ENCODE assay signal across 8 mouse cellular contexts in the genomic region with DNA sequence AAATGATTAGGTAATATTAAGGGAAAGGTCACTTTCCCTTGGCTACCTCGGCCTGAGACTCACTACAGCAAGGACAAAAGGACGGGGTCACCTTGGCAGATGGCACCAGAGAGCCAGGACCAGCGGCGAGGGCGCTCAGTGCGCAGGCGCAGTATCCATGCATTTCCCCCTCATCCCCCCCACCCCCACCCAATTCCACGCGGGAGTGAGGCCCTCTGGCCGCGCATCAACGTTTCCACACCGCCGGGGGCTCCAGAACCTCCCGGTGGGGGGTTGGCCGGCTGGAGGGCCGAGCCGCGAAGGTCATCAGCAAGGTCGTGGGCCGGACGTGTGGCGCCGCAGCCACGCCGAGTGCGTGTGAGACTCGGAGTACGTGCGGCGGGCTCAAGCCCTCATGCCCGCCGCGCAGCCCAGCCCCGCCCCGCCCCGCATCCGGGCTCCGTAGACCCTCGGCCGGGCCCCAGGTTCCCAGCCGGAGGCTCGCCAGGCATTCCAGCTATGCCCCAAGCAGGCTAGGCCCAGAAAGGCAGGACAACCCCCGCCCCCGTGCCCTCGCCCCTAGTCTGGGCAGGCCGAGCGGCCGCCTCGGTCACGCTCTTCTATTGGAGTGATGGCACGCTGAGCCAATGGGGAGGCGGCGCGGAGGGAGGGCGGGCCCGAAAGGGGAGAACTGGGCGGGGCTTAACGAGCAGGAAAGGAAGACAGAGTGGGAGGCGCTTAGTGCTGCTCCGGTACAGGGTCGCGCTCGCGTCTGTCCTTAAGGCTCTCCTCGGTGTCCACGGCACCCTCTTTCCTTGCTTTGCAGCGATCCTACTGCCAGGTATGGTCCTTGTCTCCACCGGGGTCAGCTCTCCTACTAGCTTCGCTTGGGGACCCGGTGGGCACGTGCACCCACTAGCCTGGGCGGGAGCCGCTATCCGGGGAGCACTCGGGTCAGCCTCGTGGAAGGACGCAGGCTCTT. TPM values are rescaled to one million over a fixed set of nuclear protein-coding genes. Genes with fewer than 3 reads are reported as not detected.
DNase-seq lines count a peak whose midpoint lies in the region; ATAC-seq and TF ChIP-seq lines count a peak whose summit lies in the region.

TSS of gene Eno1 (plus strand) at position 201 of the 961 bp plus-strand sequence.

- peak; percentile 98 for DNase-seq in ES-E14 (ENCODE audit: low read depth, low spot score)
- peak; percentile 93 for DNase-seq in cerebellum, adult 11-12 months
- peak; percentile 97 to 99 for DNase-seq in heart, postnatal 36 days
- DNase-seq in layer of hippocampus, adult 2 months (ENCODE audit: low spot score in 2 of 2): peak; percentile 92 to 97
- DNase-seq in lung, embryonic 14.5 days: peak; percentile 98
- peak; percentile 95 for DNase-seq in thymus, postnatal 0 days (ENCODE audit: low spot score)

- H3K27ac ChIP-seq in ES-E14 (ENCODE audit: insufficient read depth, low read depth, low read length, poor library complexity, severe bottlenecking): peak within 1 kb of the TSS; percentile 97
- peak within 1 kb of the TSS; percentile 99 for H3K27ac ChIP-seq in forebrain, embryonic 16.5 days (ENCODE audit: low read length)
- peak within 1 kb of the TSS; percentile 99 for H3K27ac ChIP-seq in layer of hippocampus, adult 2 months
- H3K27ac ChIP-seq in lung, embryonic 14.5 days (ENCODE audit: low read depth): peak within 1 kb of the TSS; percentile 99
- H3K27ac ChIP-seq in olfactory bulb, adult 2 months (ENCODE audit: insufficient read depth, low read depth, low read length): peak within 1 kb of the TSS; percentile 93

- peak; percentile 19; the same call in 1 of the 2 replicates for TF ChIP-seq CTCF in layer of hippocampus, adult 2 months (conservative IDR thresholded peaks at IDR 0.05)
- peak; percentile 29; the same call in 1 of the 2 replicates for TF ChIP-seq CTCF in lung, embryonic 14.5 days (IDR thresholded peaks at IDR 0.05; ENCODE audit: low read depth)
- TF ChIP-seq CTCF in olfactory bulb, adult 2 months (IDR thresholded peaks at IDR 0.05; ENCODE audit: insufficient read depth, low read depth, low read length): no peak

- no peaks in the 10 kb centered on the region for H3K9me3 ChIP-seq in ES-E14 (ENCODE audit: control insufficient read depth, insufficient read depth, low read depth, low read length)
- no peaks in the 10 kb centered on the region for H3K9me3 ChIP-seq in forebrain, embryonic 16.5 days (ENCODE audit: control insufficient read depth, low read length)
- no peaks in the 10 kb centered on the region for H3K9me3 ChIP-seq in lung, embryonic 14.5 days (ENCODE audit: low read depth, low read length)

- H3K36me3 ChIP-seq in ES-E14 (ENCODE audit: control insufficient read depth, insufficient read depth, low read length, poor library complexity, severe bottlenecking): peaks cover 41% of the 10 kb centered on the region
- H3K36me3 ChIP-seq in forebrain, embryonic 16.5 days (ENCODE audit: control insufficient read depth, insufficient read depth): peaks cover 4% of the 10 kb centered on the region
- peaks cover 29% of the 10 kb centered on the region for H3K36me3 ChIP-seq in lung, embryonic 14.5 days (ENCODE audit: insufficient read depth)

- peaks cover 7 to 16% of the 10 kb centered on the region in 2 experiments; a peak in 3 of 4 replicates for H3K4me1 ChIP-seq in ES-E14 (ENCODE audit: control insufficient read depth in 2 of 2, insufficient read depth in 2 of 2, low read length in 2 of 2, poor library complexity in 1 of 2)
- H3K4me1 ChIP-seq in forebrain, embryonic 16.5 days (replicated peaks; ENCODE audit: control insufficient read depth, insufficient read depth, low read length): peaks cover 36% of the 10 kb centered on the region
- peaks cover 8% of the 10 kb centered on the region; the same call in 1 of the 2 replicates for H3K4me1 ChIP-seq in lung, embryonic 14.5 days (ENCODE audit: insufficient read depth)
- H3K4me1 ChIP-seq in olfactory bulb, adult 2 months (ENCODE audit: control insufficient read depth, insufficient read depth, low read length): peaks cover 29% of the 10 kb centered on the region

- peak within 1 kb of the TSS; percentile 93 to 98 for H3K4me3 ChIP-seq in ES-E14 (ENCODE audit: insufficient read depth in 1 of 2, low read depth in 1 of 2, low read length in 2 of 2, poor library complexity in 1 of 2, severe bottlenecking in 1 of 2)
- H3K4me3 ChIP-seq in forebrain, embryonic 16.5 days (replicated peaks; ENCODE audit: low read length): peak within 1 kb of the TSS; percentile 71
- H3K4me3 ChIP-seq in layer of hippocampus, adult 2 months: peak within 1 kb of the TSS; percentile 88
- H3K4me3 ChIP-seq in lung, embryonic 14.5 days (ENCODE audit: low read depth, low read length): peak within 1 kb of the TSS; percentile 93
- H3K4me3 ChIP-seq in olfactory bulb, adult 2 months (ENCODE audit: insufficient read depth, low read depth, low read length): peak within 1 kb of the TSS; percentile 85

- H3K27me3 ChIP-seq in forebrain, embryonic 16.5 days (replicated peaks; ENCODE audit: control insufficient read depth, insufficient read depth, low read length): no peaks in the 10 kb centered on the region
- H3K27me3 ChIP-seq in lung, embryonic 14.5 days (ENCODE audit: insufficient read depth, low read length): no peaks in the 10 kb centered on the region

- ATAC-seq in forebrain, embryonic 16.5 days: peak; percentile 96
- peak; percentile 99 for ATAC-seq in lung, embryonic 14.5 days (ENCODE audit: insufficient read depth)

- WGBS in forebrain, embryonic 16.5 days: under 1% methylated on average over 78 of the region's 78 CpGs
- WGBS in lung, embryonic 14.5 days: under 1% methylated on average over 73 of the region's 78 CpGs
- under 1% methylated on average over 78 of the region's 78 CpGs for WGBS in olfactory bulb, adult 2 months

- intact Hi-C loops in heart, postnatal 36 days (cut with DNase I): no loop called here

- TF ChIP-seq POLR2A in olfactory bulb, adult 2 months (IDR thresholded peaks at IDR 0.05; ENCODE audit: insufficient read depth, low read depth, low read length): peak; percentile 29

- peak within 1 kb of the TSS; percentile 79 for H3K4me2 ChIP-seq in forebrain, embryonic 16.5 days (ENCODE audit: low read length)
- H3K4me2 ChIP-seq in lung, embryonic 14.5 days: peak within 1 kb of the TSS; percentile 86

- peak within 1 kb of the TSS; percentile 93 for H3K9ac ChIP-seq in ES-E14 (ENCODE audit: insufficient read depth, low read depth, low read length, poor library complexity, severe bottlenecking)
- H3K9ac ChIP-seq in forebrain, embryonic 16.5 days (replicated peaks; ENCODE audit: low read depth, low read length): peak within 1 kb of the TSS; percentile 93
- H3K9ac ChIP-seq in lung, embryonic 14.5 days: peak within 1 kb of the TSS; percentile 97

- in situ Hi-C loops in ES-E14 (cut with MboI; ENCODE audit: low sequenced_read_pairs in 2 of 2, unreplicated experiment in 2 of 2): no loop called here

TF ChIP-seq in ES-E14, 5 proteins besides CTCF, POLR2A, EP300 and RAD21:
- TF ChIP-seq CHD2 (IDR thresholded peaks at IDR 0.05; ENCODE audit: low read depth, low read length) (peak; percentile 73), ZNF384 (IDR thresholded peaks at IDR 0.05; ENCODE audit: low read depth, low read length) (no peak)

RNA-seq across cellular contexts. Expression of gene Eno1, which starts in this region (rescaled TPM):
- total RNA-seq in ES-E14 (2012; rRNA removed): 824 and 994 TPM in 2 replicates
- polyA plus RNA-seq in forebrain, embryonic 16.5 days (2015; fragmentation: Nextera tagmentation; extraction: Ambion mirVana): 979 and 980 TPM in 2 replicates
- 100 to 1,000 TPM; 106 to 108 TPM for total RNA-seq in heart, postnatal 36 days (2021)
- total RNA-seq in layer of hippocampus, adult 2 months (2021): 100 to 1,000 TPM; 416 to 423 TPM
- 1,829 and 1,952 TPM in 2 replicates for polyA plus RNA-seq in lung, embryonic 14.5 days (2014; fragmentation: Nextera tagmentation; extraction: Ambion mirVana)
- polyA plus RNA-seq in olfactory bulb, adult 2 months (2012; ENCODE audit: insufficient read depth, insufficient read length, low replicate concordance, missing spikeins): 1,081 TPM in 1 of 2 replicates, not detected in the other
- 700 and 780 TPM in 2 replicates for polyA plus RNA-seq in thymus, postnatal 0 days (2015; fragmentation: Nextera tagmentation; extraction: Ambion mirVana)

Comparison
In these comparisons a context has a peak if more than half of its experiments do, and no peak if none do; other contexts are left out.
1. Peak in every context shown above with its lines: DNase-seq, ATAC-seq, H3K4me3 ChIP-seq and H3K27ac ChIP-seq.